In the genomic region with DNA sequence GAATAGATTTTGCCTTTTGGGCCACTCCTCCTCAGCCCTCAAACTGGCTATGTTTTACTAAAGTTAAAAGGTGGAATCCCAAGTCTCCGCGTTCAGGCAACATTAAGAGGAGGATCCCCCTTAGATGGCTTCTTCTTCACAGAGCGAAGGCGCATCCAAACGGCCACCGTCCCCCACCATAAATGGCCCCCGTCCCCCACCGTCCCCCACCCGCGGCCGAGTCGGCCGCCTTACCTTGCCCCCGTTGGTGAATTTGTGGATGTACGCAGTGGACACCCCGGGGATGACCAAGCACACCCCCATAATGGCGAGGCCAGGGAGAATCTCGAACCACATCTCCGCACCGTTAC, we compare ENCODE assay signal across 8 mouse cellular contexts. TPM values are rescaled to one million over a fixed set of nuclear protein-coding genes. Genes with fewer than 3 reads are reported as not detected.
DNase-seq lines count a peak whose midpoint lies in the region; ATAC-seq and TF ChIP-seq lines count a peak whose summit lies in the region.

No protein-coding gene starts in this region.

- H3K36me3 ChIP-seq in spleen, adult 2 months (ENCODE audit: control insufficient read depth, insufficient read depth, low read length) = no peaks in the 10 kb centered on the region
- no peaks in the 10 kb centered on the region for H3K36me3 ChIP-seq in limb, embryonic 12.5 days
- H3K36me3 ChIP-seq in stomach, embryonic 15.5 days = no peaks in the 10 kb centered on the region

- H3K27ac ChIP-seq in cerebellum, adult 2 months (ENCODE audit: insufficient read depth, low read length) = no peak overlapping the region
- H3K27ac ChIP-seq in spleen, adult 2 months (ENCODE audit: insufficient read depth, low read length) = peak overlapping the region; percentile 51; the same call in 1 of the 2 replicates
- no peak overlapping the region for H3K27ac ChIP-seq in limb, embryonic 12.5 days
- H3K27ac ChIP-seq in stomach, embryonic 15.5 days = no peak overlapping the region

- peak overlapping the region; percentile 44; the same call in 1 of the 2 replicates for H3K9ac ChIP-seq in limb, embryonic 12.5 days (replicated peaks)
- H3K9ac ChIP-seq in stomach, embryonic 15.5 days = no peak overlapping the region

- peak; percentile 45; the same call in 1 of the 2 replicates for ATAC-seq in limb, embryonic 12.5 days (ENCODE audit: insufficient number of reproducible peaks, insufficient read depth, low FRiP score, low TSS enrichment, low read depth)
- no peak for ATAC-seq in stomach, embryonic 15.5 days (ENCODE audit: insufficient read depth, low FRiP score, low read depth)

- peak overlapping the region; percentile 65 for H3K4me2 ChIP-seq in limb, embryonic 12.5 days
- peak overlapping the region; percentile 61 for H3K4me2 ChIP-seq in stomach, embryonic 15.5 days

- TF ChIP-seq POLR2A in cerebellum, adult 2 months (IDR thresholded peaks at IDR 0.05; ENCODE audit: borderline replicate concordance, insufficient read depth, low read length) = no peak
- TF ChIP-seq POLR2A in spleen, adult 2 months (IDR thresholded peaks at IDR 0.05; ENCODE audit: low read depth, low read length) = no peak

- H3K27me3 ChIP-seq in cerebellum, adult 2 months (ENCODE audit: control insufficient read depth, insufficient read depth, low read length) = no peaks in the 10 kb centered on the region
- no peaks in the 10 kb centered on the region for H3K27me3 ChIP-seq in spleen, adult 2 months (ENCODE audit: control insufficient read depth, insufficient read depth, low read length)
- no peaks in the 10 kb centered on the region for H3K27me3 ChIP-seq in limb, embryonic 12.5 days
- no peaks in the 10 kb centered on the region for H3K27me3 ChIP-seq in stomach, embryonic 15.5 days (replicated peaks)

- no peak for TF ChIP-seq CTCF in cerebellum, adult 2 months (IDR thresholded peaks at IDR 0.05; ENCODE audit: borderline replicate concordance, insufficient read depth, low read depth, low read length)
- TF ChIP-seq CTCF in spleen, adult 2 months (IDR thresholded peaks at IDR 0.05; ENCODE audit: extremely low read depth, insufficient read depth, insufficient read length, insufficient replicate concordance) = no peak

- H3K4me1 ChIP-seq in cerebellum, adult 2 months (ENCODE audit: control insufficient read depth, insufficient read depth, low read length) = no peaks in the 10 kb centered on the region
- H3K4me1 ChIP-seq in spleen, adult 2 months (ENCODE audit: control insufficient read depth, insufficient read depth, insufficient read length) = no peaks in the 10 kb centered on the region
- no peaks in the 10 kb centered on the region; the same call in 1 of the 2 replicates for H3K4me1 ChIP-seq in limb, embryonic 12.5 days (replicated peaks)
- no peaks in the 10 kb centered on the region for H3K4me1 ChIP-seq in stomach, embryonic 15.5 days

- peak overlapping the region; percentile 92 for H3K4me3 ChIP-seq in cerebellum, adult 2 months (replicated peaks; ENCODE audit: insufficient read depth, low read depth, low read length)
- peak overlapping the region; percentile 96 for H3K4me3 ChIP-seq in spleen, adult 2 months (ENCODE audit: extremely low read depth, insufficient read depth, insufficient read length)
- H3K4me3 ChIP-seq in limb, embryonic 12.5 days (replicated peaks) = peak overlapping the region; percentile 55
- peak overlapping the region; percentile 52 for H3K4me3 ChIP-seq in stomach, embryonic 15.5 days (replicated peaks)

- DNase-seq in cerebellum, adult 2 months = no peak
- DNase-seq in cerebellum, postnatal 25 days = no peak
- DNase-seq in spleen, adult 2 months (ENCODE audit: low read depth in 1 of 2, low spot score in 2 of 2) = no peak
- DNase-seq in spleen, adult 12 weeks (ENCODE audit: low spot score) = no peak
- DNase-seq in right cerebral cortex, adult 2 months (ENCODE audit: low spot score in 2 of 2) = no peak
- no peak for DNase-seq in cerebellum, postnatal 4 days (ENCODE audit: low spot score in 2 of 2)

- H3K9me3 ChIP-seq in limb, embryonic 12.5 days = no peaks in the 10 kb centered on the region
- no peaks in the 10 kb centered on the region for H3K9me3 ChIP-seq in stomach, embryonic 15.5 days

- 3% methylated on average over 20 of the region's 20 CpGs for WGBS in cerebellum, adult 2 months
- 35% methylated on average over 20 of the region's 20 CpGs for WGBS in spleen, adult 2 months
- WGBS in limb, embryonic 12.5 days = 10% methylated on average over 20 of the region's 20 CpGs
- WGBS in stomach, embryonic 15.5 days = 14% methylated on average over 20 of the region's 20 CpGs

RNA-seq across cellular contexts. Expression of a gene that starts 0.2 kb away (rescaled TPM):
- 567 TPM in 2 replicates for polyA plus RNA-seq in cerebellum, adult 2 months (2012; rRNA removed)
- polyA plus RNA-seq in spleen, adult 2 months (2012; rRNA removed) = 62.4 and 91.4 TPM in 2 replicates
- 393 and 398 TPM in 2 replicates for polyA plus RNA-seq in limb, embryonic 12.5 days (2016; fragmentation: Nextera tagmentation; extraction: Ambion mirVana)
- 383 and 411 TPM in 2 replicates for polyA plus RNA-seq in stomach, embryonic 15.5 days (2015; fragmentation: Nextera tagmentation; extraction: Ambion mirVana)

RNA-seq across cellular contexts. Expression of a gene that starts 0.3 kb away (rescaled TPM):
- 8.3 and 9.5 TPM in 2 replicates for polyA plus RNA-seq in cerebellum, adult 2 months (2012; rRNA removed)
- 1.6 and 1.8 TPM in 2 replicates for polyA plus RNA-seq in spleen, adult 2 months (2012; rRNA removed)
- polyA plus RNA-seq in limb, embryonic 12.5 days (2016; fragmentation: Nextera tagmentation; extraction: Ambion mirVana) = 13.0 and 14.4 TPM in 2 replicates
- 10.2 TPM in 2 replicates for polyA plus RNA-seq in stomach, embryonic 15.5 days (2015; fragmentation: Nextera tagmentation; extraction: Ambion mirVana)

RNA-seq across cellular contexts. Expression of a gene that starts 20.1 kb away (rescaled TPM):
- not detected in 2 replicates for polyA plus RNA-seq in cerebellum, adult 2 months (2012; rRNA removed)
- polyA plus RNA-seq in spleen, adult 2 months (2012; rRNA removed) = not detected in 2 replicates
- polyA plus RNA-seq in limb, embryonic 12.5 days (2016; fragmentation: Nextera tagmentation; extraction: Ambion mirVana) = not detected in 2 replicates
- polyA plus RNA-seq in stomach, embryonic 15.5 days (2015; fragmentation: Nextera tagmentation; extraction: Ambion mirVana) = not detected in 2 replicates

RNA-seq across cellular contexts. Expression of a gene that starts 22.1 kb away (rescaled TPM):
- polyA plus RNA-seq in cerebellum, adult 2 months (2012; rRNA removed) = 0.05 and 0.22 TPM in 2 replicates
- polyA plus RNA-seq in spleen, adult 2 months (2012; rRNA removed) = not detected in 2 replicates
- polyA plus RNA-seq in limb, embryonic 12.5 days (2016; fragmentation: Nextera tagmentation; extraction: Ambion mirVana) = not detected in 2 replicates
- polyA plus RNA-seq in stomach, embryonic 15.5 days (2015; fragmentation: Nextera tagmentation; extraction: Ambion mirVana) = 0.06 TPM in 1 of 2 replicates, not detected in the other

RNA-seq across cellular contexts. Expression of a gene that starts 31.3 kb away (rescaled TPM):
- not detected in 2 replicates for polyA plus RNA-seq in cerebellum, adult 2 months (2012; rRNA removed)
- not detected in 2 replicates for polyA plus RNA-seq in spleen, adult 2 months (2012; rRNA removed)
- not detected in 2 replicates for polyA plus RNA-seq in limb, embryonic 12.5 days (2016; fragmentation: Nextera tagmentation; extraction: Ambion mirVana)
- not detected in 2 replicates for polyA plus RNA-seq in stomach, embryonic 15.5 days (2015; fragmentation: Nextera tagmentation; extraction: Ambion mirVana)
